Mouse (Mus musculus) inflammation-experienced regulatory T-cells, adult 6 months (primary cell): ENCODE results near the gene Pomp. TPM values are rescaled to one million over a fixed set of nuclear protein-coding genes. Genes with fewer than 3 reads are reported as not detected.
"Not testable (repeated sequence)": the region's sequence is repeated elsewhere in the genome, so short reads cannot be mapped to it uniquely, and the experiment has no call there.

Source experiments
- ATAC-seq: one replicate; pipeline ENCODE4 v1.8.0; 2017
- polyA plus RNA-seq, 3 experiments: library from polyadenylated mRNA; unstranded; fragments of 100-300 nt; shearing (Covaris generic); gene quantifications; one replicate each; pipeline ENCODE4 v1.2.1; 2017

Pomp gene
- polyA plus RNA-seq, 3 experiments from 2014 or later = 258 to 715 (median 487) TPM

GRCm38 (mm10) chr5:147860076-147860448, 199 bp upstream of the Pomp start:
- ATAC-seq = no peak

- no peak for ATAC-seq
Observed at GRCm38 (mm10) chr5:147868674-147869073, 8.4 kb downstream of the Pomp start.

GRCm38 (mm10) chr5:147869568-147869967, 9.3 kb downstream of the Pomp start:
- no peak for ATAC-seq

DNA sequence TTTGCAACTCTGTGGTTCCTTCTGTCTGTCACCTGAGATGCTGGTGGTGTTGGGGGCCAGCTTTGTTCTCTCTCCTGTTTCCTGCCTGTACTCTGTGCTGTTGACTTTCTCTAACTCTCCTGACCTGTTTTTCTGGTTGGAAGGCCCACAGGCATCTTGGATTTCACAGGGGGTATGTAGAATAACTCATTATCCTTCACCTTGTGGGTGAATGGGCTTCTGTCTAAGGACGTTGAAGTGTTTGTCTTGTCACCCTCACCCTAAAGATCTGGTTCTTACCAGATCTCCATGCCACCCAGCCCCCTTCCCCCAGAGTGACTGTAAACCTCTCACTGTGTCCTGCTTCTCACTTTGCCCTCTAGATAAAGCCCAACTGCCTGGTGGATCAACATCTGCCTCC, 10.0 kb downstream of the Pomp start:
- no peak for ATAC-seq

DNA sequence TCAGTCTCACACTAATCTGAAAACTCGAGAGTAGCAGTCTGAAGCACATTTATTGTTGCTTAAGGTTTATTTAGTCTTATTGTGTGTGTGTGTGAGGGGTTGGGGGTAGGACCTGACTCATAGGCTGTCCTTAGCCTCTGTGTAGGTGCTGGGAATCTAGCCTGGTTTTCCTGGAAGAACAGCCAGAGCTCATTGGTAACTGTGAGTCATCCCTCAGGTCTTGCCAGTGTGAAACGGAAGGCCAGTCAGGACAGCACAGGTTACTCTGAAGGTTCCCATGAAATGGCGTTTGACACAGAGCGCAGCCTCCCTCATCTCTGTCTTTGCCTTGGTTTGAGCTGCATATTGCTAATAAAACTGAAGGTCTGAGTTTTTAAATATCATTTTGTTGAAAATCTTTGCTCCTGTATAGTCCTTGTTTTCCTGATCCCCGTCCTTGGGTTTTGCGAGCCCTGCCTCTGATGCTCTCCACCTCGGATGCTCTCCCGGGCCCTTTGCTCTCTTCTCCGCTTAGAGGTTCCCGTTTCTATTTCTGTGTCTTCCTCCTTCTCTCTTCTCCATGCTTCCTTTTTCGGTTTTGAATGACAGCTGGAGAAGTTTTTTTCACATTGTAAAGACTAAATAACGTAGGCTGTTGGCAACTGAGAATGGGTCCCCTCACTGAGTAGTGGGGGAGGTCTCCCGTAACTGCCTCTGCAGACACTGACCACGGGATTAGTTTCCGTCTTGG, 11.0 kb downstream of the Pomp start:
- ATAC-seq = no peak

- ATAC-seq = no peak
Observed at GRCm38 (mm10) chr5:147874491-147875065, 14.3 kb downstream of the Pomp start.

DNA sequence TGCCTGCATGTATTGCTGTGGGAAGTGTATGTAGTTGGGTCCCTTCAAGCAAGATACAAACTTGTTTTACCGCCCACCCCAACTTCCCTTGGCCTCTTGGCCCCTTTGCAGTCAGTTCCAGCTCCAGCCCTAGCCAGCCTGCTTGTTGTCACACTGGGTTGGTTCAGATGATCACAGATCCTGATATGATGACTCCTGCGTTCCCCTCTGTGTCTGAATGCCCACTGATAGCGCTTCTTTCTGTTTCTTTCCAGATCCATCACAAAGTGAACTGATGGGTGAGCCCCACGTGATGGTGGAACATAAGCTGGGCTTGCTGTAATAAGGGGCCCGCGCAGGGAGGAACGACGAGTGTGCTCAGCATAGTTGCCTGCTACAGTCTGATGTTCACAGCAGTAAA, 14.9 kb downstream of the Pomp start:
- ATAC-seq = no peak

- ATAC-seq = no peak
Observed at GRCm38 (mm10) chr5:147877520-147877919, 17.3 kb downstream of the Pomp start.

DNA sequence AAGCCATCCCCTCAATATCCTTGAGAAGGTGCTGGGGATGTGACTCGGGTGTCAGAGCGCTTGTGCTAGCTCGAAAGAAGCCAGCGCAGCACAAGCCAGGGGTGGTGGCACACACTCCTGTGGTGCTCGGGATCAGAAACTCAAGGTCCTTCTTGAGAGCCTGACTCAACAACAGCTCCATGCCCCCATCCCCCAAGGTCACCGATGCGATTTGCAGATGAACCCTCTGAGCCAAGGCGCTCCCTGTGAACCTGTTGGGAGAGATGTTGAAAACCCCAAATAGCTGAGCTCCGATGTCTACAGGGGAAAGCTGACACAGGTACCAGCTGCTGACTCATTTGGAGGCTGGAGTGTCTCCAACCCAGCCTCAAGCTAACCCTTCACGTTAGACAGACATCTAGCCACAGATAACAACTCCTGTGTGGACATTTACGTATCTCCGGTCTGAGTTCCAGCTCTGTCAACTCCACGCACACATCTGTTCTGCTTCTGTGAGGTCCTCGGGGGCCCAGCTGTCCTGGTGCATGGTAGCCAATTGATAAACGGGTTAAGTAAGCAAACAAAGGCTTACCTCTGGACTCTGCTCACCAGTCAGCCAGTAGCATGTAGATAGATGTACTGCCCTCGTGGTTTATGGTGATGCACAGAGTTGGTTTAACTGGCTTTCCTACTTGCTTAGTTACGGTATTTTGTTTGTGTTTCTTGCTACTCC, 19.9 kb downstream of the Pomp start:
- no peak for ATAC-seq

DNA sequence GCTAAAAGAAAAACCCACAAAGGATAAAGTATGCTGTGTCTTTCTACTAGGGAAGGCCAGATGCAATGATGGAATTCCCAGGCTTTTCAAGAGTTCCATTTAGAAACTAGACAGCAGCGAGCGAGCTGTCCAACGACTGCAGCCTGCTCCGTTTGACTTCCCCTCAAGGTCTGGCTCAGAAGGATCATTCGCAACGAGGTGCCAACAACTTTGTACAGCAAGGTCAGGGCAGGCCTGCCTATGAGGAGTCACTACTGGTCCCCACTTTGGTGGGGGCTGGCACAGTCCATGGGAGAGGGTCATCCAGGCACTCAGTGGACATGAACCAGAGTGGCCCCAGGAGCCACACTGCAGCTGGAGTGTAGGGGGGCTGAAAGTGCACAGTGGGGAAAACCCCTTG, 23.3 kb downstream of the Pomp start:
- ATAC-seq = no peak

DNA sequence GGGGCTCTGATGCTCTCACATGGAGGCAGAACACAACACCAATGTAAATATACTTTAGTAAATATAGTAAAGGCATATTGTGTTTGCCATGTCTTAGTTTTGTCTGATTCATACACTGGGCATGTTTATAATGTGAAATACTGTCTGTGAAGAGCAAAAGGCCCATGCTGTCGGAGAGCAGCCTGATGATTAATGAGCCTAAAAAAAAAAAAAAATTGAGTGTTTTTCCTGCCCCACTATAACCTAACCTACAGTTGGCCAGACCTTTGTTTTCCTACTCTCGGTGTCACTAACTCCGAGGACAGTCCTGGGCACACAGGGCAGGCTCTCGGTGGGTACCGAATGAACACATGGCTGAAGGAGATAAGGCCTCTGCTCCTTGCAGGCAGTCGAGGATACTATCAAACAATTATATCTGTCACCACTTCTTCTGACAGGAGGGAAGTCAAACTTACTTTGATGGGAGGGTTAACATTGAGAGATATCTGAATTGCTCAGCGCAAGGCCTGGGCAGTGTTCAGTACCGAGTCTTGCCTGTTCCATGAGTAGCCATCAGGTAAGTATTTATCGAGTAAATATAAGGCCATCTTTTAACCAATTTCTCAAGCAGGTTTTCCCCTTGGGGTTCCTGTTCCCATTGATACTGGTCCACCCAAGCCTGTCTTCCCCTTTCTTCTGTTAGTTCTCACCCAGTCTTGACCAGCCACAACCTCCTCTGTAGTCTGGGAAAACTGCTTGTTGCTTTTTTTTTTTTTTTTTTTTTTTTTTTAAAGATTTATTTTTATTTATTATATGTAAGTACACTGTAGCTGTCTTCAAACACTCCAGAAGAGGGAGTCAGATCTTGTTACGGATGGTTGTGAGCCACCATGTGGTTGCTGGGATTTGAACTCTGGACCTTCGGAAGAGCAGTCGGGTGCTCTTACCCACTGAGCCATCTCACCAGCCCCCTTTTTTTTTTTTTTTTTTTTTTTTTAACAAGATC, 28.3 kb downstream of the Pomp start:
- no peak for ATAC-seq

- ATAC-seq = no peak
Observed at GRCm38 (mm10) chr5:147892735-147893134, 32.5 kb downstream of the Pomp start.

GRCm38 (mm10) chr5:147893143-147893542, 32.9 kb downstream of the Pomp start:
- ATAC-seq = no peak

DNA sequence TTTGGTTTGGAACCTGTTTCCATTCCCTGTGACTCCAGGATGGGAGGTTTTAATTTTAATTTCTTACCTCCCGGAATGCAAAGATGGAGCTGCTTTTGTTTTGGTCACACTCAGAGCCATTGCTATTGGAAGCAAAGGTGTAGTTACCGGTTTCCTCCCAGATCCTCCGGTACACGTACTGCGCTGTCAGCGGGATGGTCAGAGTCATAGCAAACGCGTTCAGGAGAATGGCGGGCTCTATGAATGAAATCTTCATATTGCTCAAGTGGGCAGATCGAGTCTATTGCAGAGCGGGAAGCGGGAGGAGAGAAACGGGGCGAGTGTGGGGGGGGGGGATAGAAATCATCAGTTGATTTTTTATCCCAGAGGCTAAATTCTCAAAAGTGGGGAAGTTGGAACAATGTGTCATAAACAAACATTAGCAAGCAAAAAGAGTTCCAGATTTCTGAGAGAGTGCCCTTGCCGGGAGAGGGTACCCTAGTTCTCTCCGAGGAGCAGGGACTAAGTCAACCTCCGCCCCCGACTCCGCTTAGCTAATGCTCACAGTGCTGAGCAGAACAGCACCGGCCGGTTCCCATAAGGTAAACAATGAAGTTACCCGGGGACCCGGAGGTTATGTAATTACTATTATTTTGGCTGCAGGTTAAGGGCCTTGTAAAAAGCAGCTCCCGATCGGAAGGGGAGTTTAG, 33.6 kb downstream of the Pomp start:
- no peak for ATAC-seq

- ATAC-seq = peak; percentile 98
Observed at GRCm38 (mm10) chr5:147894455-147895076, 34.3 kb downstream of the Pomp start, which contains the start of gene Slc46a3. Gene Slc46a3 (minus strand): TSS chr5:147894815.

DNA sequence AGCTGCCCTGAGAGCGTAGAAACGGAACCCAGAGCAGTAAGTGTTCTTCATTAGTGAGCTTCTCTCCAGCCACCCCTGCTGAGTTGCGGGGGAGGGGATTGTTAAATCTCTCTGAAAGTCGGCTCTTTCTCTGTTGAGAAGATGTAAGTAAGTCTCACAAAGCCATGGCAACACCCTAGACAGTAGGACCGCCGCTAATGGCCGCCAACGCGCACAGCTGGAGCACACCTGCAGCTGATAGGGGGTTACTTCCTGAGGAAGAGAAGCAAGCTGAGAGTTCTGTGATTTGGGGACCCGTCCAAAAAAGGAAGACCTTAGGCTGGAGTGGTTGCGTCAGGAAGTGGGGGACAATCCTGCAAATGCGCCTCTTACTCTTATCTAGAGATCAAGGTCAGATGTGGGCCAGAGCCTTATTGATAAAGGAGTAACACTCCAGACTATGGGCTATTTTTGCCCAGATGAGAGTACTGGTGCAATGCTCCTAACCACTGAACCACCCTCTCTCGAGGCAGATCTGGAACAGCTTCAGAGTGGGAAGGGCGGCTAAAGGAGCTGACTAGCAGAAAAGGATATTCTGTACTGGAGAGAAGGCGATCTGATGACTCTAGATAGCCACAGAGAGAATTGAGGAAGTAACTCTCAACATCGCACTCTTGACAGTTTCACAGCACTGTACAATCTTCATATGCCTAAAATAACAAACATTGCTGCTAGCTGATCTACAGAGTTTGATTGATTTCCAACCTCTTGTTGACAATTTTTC, 35.4 kb downstream of the Pomp start:
- ATAC-seq = peak; percentile 13

DNA sequence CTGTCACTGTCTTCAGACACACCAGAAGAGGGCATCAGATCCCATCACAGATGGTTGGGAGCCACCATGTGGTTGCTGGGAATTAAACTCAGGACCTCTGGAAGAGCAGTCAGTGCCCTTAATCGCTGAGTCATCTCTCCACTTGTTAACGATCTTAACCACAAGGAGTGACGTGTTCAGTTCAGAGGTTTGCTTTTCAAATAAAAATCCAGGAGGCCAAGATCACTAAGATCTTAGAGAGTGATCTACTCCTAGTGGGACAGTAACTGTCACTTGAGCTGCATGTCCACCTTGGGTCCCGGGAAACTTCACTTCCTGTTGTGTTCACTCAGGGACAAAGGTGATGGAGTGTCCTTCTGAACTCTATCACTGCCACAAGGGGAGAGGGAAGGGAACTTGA, 36.2 kb downstream of the Pomp start:
- not testable (repeated sequence) for ATAC-seq

DNA sequence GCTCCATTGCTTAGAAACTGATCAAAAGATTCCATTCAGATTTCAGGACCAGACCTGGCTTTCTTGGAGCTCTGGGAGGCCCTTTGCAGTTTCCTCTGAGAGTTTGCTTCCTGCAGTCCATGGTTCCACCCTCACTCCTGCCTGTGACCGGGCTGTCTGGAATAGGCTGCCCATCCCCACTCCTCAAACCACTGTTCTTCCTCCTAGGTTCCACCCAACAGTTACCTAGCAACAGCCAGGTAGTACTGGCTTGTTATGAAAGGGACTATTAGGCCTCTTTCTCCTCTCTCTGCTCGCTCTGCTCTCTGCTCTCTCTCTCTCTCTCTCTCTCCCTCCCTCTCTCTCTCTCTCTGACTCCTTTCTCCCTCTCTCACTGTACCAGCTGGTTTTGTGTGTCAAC, 38.0 kb downstream of the Pomp start:
- no peak for ATAC-seq

GRCm38 (mm10) chr5:147898968-147899549, 38.8 kb downstream of the Pomp start:
- no peak for ATAC-seq

- no peak for ATAC-seq
Observed at GRCm38 (mm10) chr5:147902008-147902757, 41.9 kb downstream of the Pomp start.
